Mouse (Mus musculus): ENCODE results near the gene Pebp1.

Gene Pebp1

GRCm38 (mm10) chr5:117239106-117239505 is 48.3 kb downstream of the Pebp1 start:
- no peak for DNase-seq

- DNase-seq = no peak
Measured at GRCm38 (mm10) chr5:117236540-117236939, 50.9 kb downstream of the Pebp1 start.

Data from heart, adult 11 months (tissue).